Mouse (Mus musculus): ENCODE measurements around the gene Dgki. TPM values are rescaled to one million over a fixed set of nuclear protein-coding genes. Genes with fewer than 3 reads are reported as not detected.
A peak's percentile ranks its signal among the peaks of the same experiment; 100 is the strongest.

The Dgki gene
- polyA plus RNA-seq, 1 experiment from 2014 or later = 0.92 TPM

- H3K4me1 ChIP-seq (replicated peaks; ENCODE audit: control insufficient read depth, insufficient read depth, low read length) = no peaks in the 10 kb centered on the region
- DNase-seq (ENCODE audit: low spot score) (no peak), ATAC-seq (replicated peaks; ENCODE audit: low FRiP score, low TSS enrichment, low read depth) (no peak)
- 83% methylated on average over 4 of the region's 4 CpGs for WGBS
- H3K27ac ChIP-seq (ENCODE audit: low read depth) = no peak overlapping the region
- H3K9me3 ChIP-seq (ENCODE audit: control insufficient read depth, low read length) = no peaks in the 10 kb centered on the region
- H3K36me3 ChIP-seq (ENCODE audit: control insufficient read depth, insufficient read depth, low read length) = no peaks in the 10 kb centered on the region
- H3K9ac ChIP-seq (ENCODE audit: low read length) = no peak overlapping the region
- no peaks in the 10 kb centered on the region for H3K27me3 ChIP-seq (replicated peaks; ENCODE audit: control insufficient read depth, insufficient read depth, low read length)
- no peak overlapping the region for H3K4me3 ChIP-seq (ENCODE audit: low read depth, low read length)
- H3K4me2 ChIP-seq (ENCODE audit: low read length) = no peak overlapping the region
Observed at GRCm38 (mm10) chr6:37310601-37311000, 10.6 kb upstream of the Dgki start.

- Histone ChIP-seq H3K36me3 (ENCODE audit: control insufficient read depth, insufficient read depth, low read length) (no peaks in the 10 kb centered on the region), H3K4me3 (ENCODE audit: low read depth, low read length) (no peak overlapping the region), H3K27ac (ENCODE audit: low read depth) (no peak overlapping the region), H3K4me2 (ENCODE audit: low read length) (no peak overlapping the region), H3K4me1 (replicated peaks; ENCODE audit: control insufficient read depth, insufficient read depth, low read length) (no peaks in the 10 kb centered on the region), H3K9ac (ENCODE audit: low read length) (no peak overlapping the region), H3K27me3 (replicated peaks; ENCODE audit: control insufficient read depth, insufficient read depth, low read length) (peaks cover 9% of the 10 kb centered on the region), H3K9me3 (ENCODE audit: control insufficient read depth, low read length) (no peaks in the 10 kb centered on the region)
- DNase-seq (ENCODE audit: low spot score) = peak; percentile 42
- 80% methylated on average over 1 of the region's 1 CpGs for WGBS
- no peak for ATAC-seq (replicated peaks; ENCODE audit: low FRiP score, low TSS enrichment, low read depth)
Observed at GRCm38 (mm10) chr6:37306616-37307015, 6.6 kb upstream of the Dgki start.

DNA sequence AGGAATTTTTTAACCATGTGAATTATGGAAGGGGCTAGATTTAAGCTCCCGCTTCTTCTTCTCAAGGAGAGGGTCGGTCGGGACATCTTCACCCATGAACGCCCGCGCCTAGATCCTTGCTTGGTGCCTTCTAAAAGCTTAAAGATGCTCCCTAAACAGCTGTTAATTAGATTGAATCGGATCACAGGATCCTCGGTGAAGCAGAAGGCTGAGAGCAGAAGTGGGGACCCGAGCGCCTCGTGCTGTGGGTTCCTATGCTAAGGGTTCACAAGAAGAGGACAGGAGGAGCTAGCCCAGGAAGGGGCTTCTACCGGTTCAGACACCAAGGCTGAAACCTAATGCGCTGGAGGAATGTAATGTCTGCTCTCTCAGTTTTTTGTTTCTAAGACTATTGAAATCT lies 508 bp upstream of the Dgki start:
- Histone ChIP-seq H3K27ac (ENCODE audit: low read depth) (no peak overlapping the region), H3K9ac (ENCODE audit: low read length) (no peak overlapping the region), H3K36me3 (ENCODE audit: control insufficient read depth, insufficient read depth, low read length) (no peaks in the 10 kb centered on the region), H3K4me1 (replicated peaks; ENCODE audit: control insufficient read depth, insufficient read depth, low read length) (no peaks in the 10 kb centered on the region), H3K4me2 (ENCODE audit: low read length) (peak overlapping the region; percentile 92; the same call in 1 of the 2 replicates), H3K9me3 (ENCODE audit: control insufficient read depth, low read length) (no peaks in the 10 kb centered on the region), H3K4me3 (ENCODE audit: low read depth, low read length) (0 out of 2 replicates have a peak overlapping the region, but pooled peaks have one; percentile 56), H3K27me3 (replicated peaks; ENCODE audit: control insufficient read depth, insufficient read depth, low read length) (peaks cover 56% of the 10 kb centered on the region)
- ATAC-seq (replicated peaks; ENCODE audit: low FRiP score, low TSS enrichment, low read depth) (no peak), DNase-seq (ENCODE audit: low spot score) (peak; percentile 69)
- 12% methylated on average over 13 of the region's 13 CpGs for WGBS

DNA sequence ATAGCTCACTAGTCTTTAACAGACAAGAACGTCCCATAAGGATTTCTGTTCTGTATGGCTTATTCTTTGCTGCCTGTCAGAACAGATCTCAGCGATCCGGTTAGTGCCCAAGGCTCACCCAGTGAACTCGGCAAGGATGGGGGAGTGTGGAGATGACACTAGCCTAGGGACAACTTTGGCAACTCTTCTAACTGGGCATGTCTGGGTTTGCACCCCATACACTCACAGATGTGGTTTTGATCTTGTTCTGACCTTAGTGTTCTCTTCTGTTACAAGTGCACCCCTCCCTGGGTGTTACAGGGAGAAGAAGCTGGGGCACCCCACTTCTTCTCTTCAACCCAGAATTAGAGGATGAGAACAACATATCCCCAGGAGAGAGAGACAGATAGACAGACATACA lies 1.0 kb downstream of the Dgki start:
- peak; percentile 52 for DNase-seq (ENCODE audit: low spot score)
- H3K27me3 ChIP-seq (replicated peaks; ENCODE audit: control insufficient read depth, insufficient read depth, low read length) = peaks cover 56% of the 10 kb centered on the region

GRCm38 (mm10) chr6:37297744-37298482 lies 2.1 kb downstream of the Dgki start:
- DNase-seq (ENCODE audit: low spot score) (peak; percentile 40), ATAC-seq (replicated peaks; ENCODE audit: low FRiP score, low TSS enrichment, low read depth) (no peak)
- no peak overlapping the region for H3K4me2 ChIP-seq (ENCODE audit: low read length)
- H3K4me3 ChIP-seq (ENCODE audit: low read depth, low read length) = no peak overlapping the region
- H3K36me3 ChIP-seq (ENCODE audit: control insufficient read depth, insufficient read depth, low read length) = no peaks in the 10 kb centered on the region
- no peak overlapping the region for H3K27ac ChIP-seq (ENCODE audit: low read depth)
- H3K4me1 ChIP-seq (replicated peaks; ENCODE audit: control insufficient read depth, insufficient read depth, low read length) = peaks cover 2% of the 10 kb centered on the region; the same call in 1 of the 2 replicates
- H3K27me3 ChIP-seq (replicated peaks; ENCODE audit: control insufficient read depth, insufficient read depth, low read length) = peaks cover 56% of the 10 kb centered on the region
- no peak overlapping the region for H3K9ac ChIP-seq (ENCODE audit: low read length)
- H3K9me3 ChIP-seq (ENCODE audit: control insufficient read depth, low read length) = no peaks in the 10 kb centered on the region
- 42% methylated on average over 8 of the region's 8 CpGs for WGBS

More for the DNA sequence above, 1.0 kb downstream of the Dgki start:
- peak overlapping the region; percentile 56; the same call in 1 of the 2 replicates for H3K4me3 ChIP-seq (ENCODE audit: low read depth, low read length)
- 26% methylated on average over 4 of the region's 4 CpGs for WGBS
- H3K4me1 ChIP-seq (replicated peaks; ENCODE audit: control insufficient read depth, insufficient read depth, low read length) = no peaks in the 10 kb centered on the region
- no peak overlapping the region for H3K27ac ChIP-seq (ENCODE audit: low read depth)
- ATAC-seq (replicated peaks; ENCODE audit: low FRiP score, low TSS enrichment, low read depth) = no peak
- H3K4me2 ChIP-seq (ENCODE audit: low read length) = peak overlapping the region; percentile 92
- H3K9ac ChIP-seq (ENCODE audit: low read length) = no peak overlapping the region
- no peaks in the 10 kb centered on the region for H3K9me3 ChIP-seq (ENCODE audit: control insufficient read depth, low read length)
- H3K36me3 ChIP-seq (ENCODE audit: control insufficient read depth, insufficient read depth, low read length) = no peaks in the 10 kb centered on the region

- H3K4me1 ChIP-seq (replicated peaks; ENCODE audit: control insufficient read depth, insufficient read depth, low read length) = peaks cover 7% of the 10 kb centered on the region; the same call in 1 of the 2 replicates
- ATAC-seq (replicated peaks; ENCODE audit: low FRiP score, low TSS enrichment, low read depth) (no peak), DNase-seq (ENCODE audit: low spot score) (no peak)
- no peak overlapping the region for H3K4me2 ChIP-seq (ENCODE audit: low read length)
- no peaks in the 10 kb centered on the region for H3K9me3 ChIP-seq (ENCODE audit: control insufficient read depth, low read length)
- H3K27ac ChIP-seq (ENCODE audit: low read depth) = no peak overlapping the region
- no peak overlapping the region for H3K9ac ChIP-seq (ENCODE audit: low read length)
- H3K4me3 ChIP-seq (ENCODE audit: low read depth, low read length) = no peak overlapping the region
- H3K27me3 ChIP-seq (replicated peaks; ENCODE audit: control insufficient read depth, insufficient read depth, low read length) = peaks cover 5% of the 10 kb centered on the region
- 76% methylated on average over 2 of the region's 2 CpGs for WGBS
- no peaks in the 10 kb centered on the region for H3K36me3 ChIP-seq (ENCODE audit: control insufficient read depth, insufficient read depth, low read length)
Observed at GRCm38 (mm10) chr6:37292068-37292467, 7.9 kb downstream of the Dgki start.

GRCm38 (mm10) chr6:37291171-37291570 lies 8.8 kb downstream of the Dgki start:
- H3K27ac ChIP-seq (ENCODE audit: low read depth) = no peak overlapping the region
- no peak overlapping the region for H3K4me2 ChIP-seq (ENCODE audit: low read length)
- no peak for DNase-seq (ENCODE audit: low spot score)
- no peaks in the 10 kb centered on the region for H3K36me3 ChIP-seq (ENCODE audit: control insufficient read depth, insufficient read depth, low read length)
- ATAC-seq (replicated peaks; ENCODE audit: low FRiP score, low TSS enrichment, low read depth) = no peak
- 95% methylated on average over 1 of the region's 1 CpGs for WGBS
- no peaks in the 10 kb centered on the region for H3K27me3 ChIP-seq (replicated peaks; ENCODE audit: control insufficient read depth, insufficient read depth, low read length)
- H3K9me3 ChIP-seq (ENCODE audit: control insufficient read depth, low read length) = no peaks in the 10 kb centered on the region
- no peak overlapping the region for H3K4me3 ChIP-seq (ENCODE audit: low read depth, low read length)
- peaks cover 7% of the 10 kb centered on the region; the same call in 1 of the 2 replicates for H3K4me1 ChIP-seq (replicated peaks; ENCODE audit: control insufficient read depth, insufficient read depth, low read length)
- H3K9ac ChIP-seq (ENCODE audit: low read length) = no peak overlapping the region

DNA sequence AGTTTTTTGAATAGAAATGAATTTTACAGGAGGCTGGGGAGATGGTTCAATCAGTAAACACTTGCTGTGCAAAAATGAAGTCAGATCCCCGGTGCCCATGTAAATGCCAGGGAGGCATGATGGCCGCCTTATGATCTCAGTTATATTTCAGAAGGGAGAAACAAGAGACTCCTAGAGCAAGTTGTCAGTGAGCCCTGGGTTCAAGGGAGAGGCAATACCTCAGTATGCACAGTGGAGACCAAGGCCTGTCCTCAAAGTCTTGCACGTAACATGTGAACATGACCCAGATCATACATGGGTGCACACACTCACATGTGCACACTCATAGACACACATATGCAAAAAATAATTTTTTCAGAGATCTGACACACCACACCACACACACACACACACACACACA lies 9.3 kb downstream of the Dgki start:
- no peaks in the 10 kb centered on the region for H3K27me3 ChIP-seq (replicated peaks; ENCODE audit: control insufficient read depth, insufficient read depth, low read length)
- peaks cover 7% of the 10 kb centered on the region; the same call in 1 of the 2 replicates for H3K4me1 ChIP-seq (replicated peaks; ENCODE audit: control insufficient read depth, insufficient read depth, low read length)
- DNase-seq (ENCODE audit: low spot score) (no peak), ATAC-seq (replicated peaks; ENCODE audit: low FRiP score, low TSS enrichment, low read depth) (no peak)
- no peak overlapping the region for H3K9ac ChIP-seq (ENCODE audit: low read length)
- no peak overlapping the region for H3K4me2 ChIP-seq (ENCODE audit: low read length)
- H3K9me3 ChIP-seq (ENCODE audit: control insufficient read depth, low read length) = no peaks in the 10 kb centered on the region
- no peaks in the 10 kb centered on the region for H3K36me3 ChIP-seq (ENCODE audit: control insufficient read depth, insufficient read depth, low read length)
- WGBS = 99% methylated on average over 3 of the region's 3 CpGs
- H3K27ac ChIP-seq (ENCODE audit: low read depth) = no peak overlapping the region
- H3K4me3 ChIP-seq (ENCODE audit: low read depth, low read length) = no peak overlapping the region

DNA sequence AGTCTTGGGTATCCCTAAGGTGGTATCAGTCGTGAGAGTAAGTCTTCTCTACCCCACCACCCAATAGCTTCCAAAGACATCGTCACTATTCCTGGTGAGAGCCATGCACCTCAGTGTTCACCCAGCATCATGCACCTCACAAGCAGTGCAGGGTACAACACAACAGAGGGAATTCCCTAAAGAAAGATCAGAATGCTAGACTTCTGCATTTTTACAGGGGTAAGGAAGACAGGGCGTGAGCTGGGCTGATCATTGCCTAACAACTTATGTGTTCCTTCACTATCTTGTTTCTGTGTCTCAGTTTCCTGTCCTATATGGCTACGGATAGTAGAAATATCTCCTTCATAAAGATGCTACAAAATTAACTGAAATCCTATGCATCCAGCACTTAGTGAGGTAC lies 13.8 kb downstream of the Dgki start:
- no peaks in the 10 kb centered on the region for H3K9me3 ChIP-seq (ENCODE audit: control insufficient read depth, low read length)
- no peak overlapping the region for H3K4me3 ChIP-seq (ENCODE audit: low read depth, low read length)
- no peak overlapping the region for H3K4me2 ChIP-seq (ENCODE audit: low read length)
- no peaks in the 10 kb centered on the region for H3K36me3 ChIP-seq (ENCODE audit: control insufficient read depth, insufficient read depth, low read length)
- H3K27ac ChIP-seq (ENCODE audit: low read depth) = no peak overlapping the region
- no peak for ATAC-seq (replicated peaks; ENCODE audit: low FRiP score, low TSS enrichment, low read depth)
- no peaks in the 10 kb centered on the region for H3K4me1 ChIP-seq (replicated peaks; ENCODE audit: control insufficient read depth, insufficient read depth, low read length)
- H3K27me3 ChIP-seq (replicated peaks; ENCODE audit: control insufficient read depth, insufficient read depth, low read length) = no peaks in the 10 kb centered on the region
- DNase-seq (ENCODE audit: low spot score) = no peak
- 85% methylated on average over 4 of the region's 4 CpGs for WGBS
- no peak overlapping the region for H3K9ac ChIP-seq (ENCODE audit: low read length)

Data from intestine, embryonic 14.5 days (tissue).